Mouse (Mus musculus) mature B cell (primary cell): ENCODE data around the gene Bcl2l12.

ENCODE experiments used
- in situ Hi-C: fragments of 300-500 bp; cut with MboI; formaldehyde crosslinking; loops from 2 replicates; pipeline ENCODE4 v1.14.3; 2019

The Bcl2l12 gene

DNA sequence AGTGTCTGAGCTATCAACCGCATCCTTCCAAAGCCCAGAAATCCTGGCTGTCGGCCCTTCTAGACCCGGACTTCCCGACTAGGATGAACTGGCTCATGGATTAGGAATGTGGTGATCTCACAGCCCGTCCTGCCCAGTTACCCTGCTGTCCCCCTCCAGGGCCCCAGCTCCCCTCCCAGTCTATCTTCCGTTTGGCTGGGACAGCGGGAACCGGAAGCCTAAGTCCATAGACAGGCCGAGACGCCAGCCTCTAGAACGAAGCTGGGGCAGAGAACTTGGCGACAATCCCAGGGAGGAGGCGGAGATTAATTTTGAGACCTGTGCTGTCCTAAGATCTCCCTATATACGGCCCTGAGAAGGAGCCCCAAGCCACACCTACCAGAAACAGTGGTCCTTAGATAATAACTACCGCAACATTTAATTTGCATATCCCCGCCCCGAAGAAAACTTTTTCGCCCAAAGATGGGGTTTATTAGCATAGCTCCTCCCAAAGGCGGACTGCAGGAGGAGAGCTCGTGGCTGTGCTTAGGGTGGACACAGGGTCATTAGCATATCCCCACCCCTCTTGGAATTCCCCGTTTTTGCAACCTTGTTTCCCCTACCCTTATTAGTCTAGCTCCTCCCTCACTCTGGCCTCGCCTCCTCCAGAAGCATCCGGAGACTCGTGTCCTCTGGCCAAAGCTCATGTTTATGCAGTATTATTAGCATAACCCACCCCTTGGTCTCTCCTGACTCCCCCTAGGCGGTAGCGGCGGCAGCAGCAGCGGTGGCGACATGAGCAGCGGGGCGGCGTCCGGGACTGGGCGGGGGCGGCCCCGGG, 18.9 kb upstream of the Bcl2l12 start, which contains the start of gene Rras:
Gene Rras, plus strand, starts transcription at position 720 of the 820 bp plus-strand sequence.
- in situ Hi-C loops, result no loop called here

DNA sequence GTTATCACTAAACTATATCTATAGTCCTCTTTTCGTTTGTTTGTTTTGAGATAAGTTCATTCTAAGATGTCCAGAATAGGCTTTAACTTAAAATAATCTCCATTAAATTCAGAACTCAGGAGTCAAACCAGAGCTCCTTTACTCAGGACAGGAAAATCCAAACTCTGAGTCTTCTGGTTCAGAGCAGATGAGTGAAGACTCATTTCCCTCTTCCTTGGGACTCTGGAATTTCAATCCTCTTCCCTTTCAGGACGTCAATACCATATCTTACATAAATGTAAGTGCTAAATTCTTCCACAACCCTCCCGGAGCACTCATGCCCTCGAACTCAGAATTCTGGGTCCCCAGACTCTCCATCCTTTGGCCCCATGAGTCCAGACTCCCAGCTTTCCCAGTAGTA, 18.2 kb upstream of the Bcl2l12 start:
- in situ Hi-C loops, result no loop called here

DNA sequence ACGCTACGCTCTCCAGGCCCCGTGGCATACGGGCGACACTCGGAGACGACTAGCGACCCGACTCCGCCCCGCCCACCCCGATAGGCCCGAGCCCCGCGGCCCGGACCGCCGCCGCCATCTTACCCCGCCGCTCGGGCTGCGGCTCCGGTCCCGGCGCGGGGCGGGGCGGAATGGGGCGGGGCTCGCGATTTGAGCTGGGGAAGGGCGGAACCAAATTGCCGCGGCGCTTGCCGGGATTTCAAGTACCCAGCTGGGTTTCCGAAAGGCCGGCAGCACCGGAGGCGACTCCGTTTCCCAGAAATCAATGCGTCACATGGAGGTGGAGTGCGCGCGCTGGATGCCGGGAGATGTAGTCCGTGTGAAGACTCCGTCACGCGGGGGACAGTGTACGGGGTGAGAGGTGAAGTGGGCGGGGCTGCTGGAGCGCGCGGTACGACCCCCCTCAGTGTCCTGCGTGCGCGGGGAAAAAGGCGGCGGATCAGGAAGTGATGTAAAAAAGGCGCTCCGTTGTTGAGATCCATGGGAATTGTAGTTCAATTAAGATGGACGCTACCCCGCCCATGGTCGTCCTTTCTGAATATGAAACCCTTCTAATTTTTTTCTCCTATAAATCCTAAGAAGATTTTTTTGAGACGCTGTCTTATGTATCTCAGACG, 17.6 kb upstream of the Bcl2l12 start, which contains the start of gene Scaf1:
Gene Scaf1, minus strand, starts transcription at position 407 of the 656 bp plus-strand sequence.
- in situ Hi-C loops, result no loop called here

DNA sequence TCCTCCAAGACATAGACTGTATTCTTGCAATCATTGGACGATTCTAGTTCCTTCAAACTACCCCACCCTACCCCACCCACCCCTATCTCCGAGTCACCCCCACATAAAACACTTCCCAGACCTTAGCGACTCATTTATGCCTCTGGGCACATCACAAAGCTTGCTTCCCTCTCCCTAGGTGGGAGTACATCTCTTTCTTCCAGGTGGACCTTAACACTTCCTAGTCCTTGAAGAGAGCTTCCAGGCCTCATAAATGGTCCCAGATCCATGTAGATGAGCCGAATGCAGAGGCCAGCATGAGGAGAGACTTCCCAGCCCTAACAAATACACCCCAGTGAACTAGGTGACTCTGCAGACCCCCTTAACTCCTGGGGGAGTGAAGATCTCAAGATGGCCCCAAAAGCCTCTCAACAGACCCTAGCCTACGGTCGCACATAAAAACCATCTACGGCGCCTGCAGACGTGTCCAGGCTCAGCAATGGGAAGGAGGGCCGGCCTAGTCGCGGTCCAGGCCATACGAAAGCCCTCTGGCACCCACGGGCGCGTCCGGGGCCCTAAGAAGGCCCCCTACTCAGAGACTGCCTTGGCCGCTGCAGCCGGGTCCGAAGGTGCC, 16.9 kb upstream of the Bcl2l12 start:
- in situ Hi-C loops, result no loop called here

DNA sequence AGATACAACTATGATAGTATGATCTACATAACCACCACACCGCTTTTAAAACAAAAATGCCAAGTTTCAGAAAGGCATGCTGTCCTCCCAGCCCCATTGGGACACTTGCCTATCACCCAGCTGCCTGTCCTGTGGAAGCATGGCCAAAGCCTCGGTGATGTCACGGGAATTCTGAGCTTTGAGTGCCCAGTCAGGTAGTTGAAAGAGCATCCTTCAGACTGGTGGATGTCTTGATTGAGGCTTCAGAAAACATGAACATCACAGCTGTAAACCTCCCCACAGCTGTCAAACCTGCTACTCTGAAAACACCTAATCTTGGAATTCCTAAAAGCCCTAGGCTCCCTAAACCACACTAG, 15.6 kb upstream of the Bcl2l12 start:
- in situ Hi-C loops, result no loop called here

DNA sequence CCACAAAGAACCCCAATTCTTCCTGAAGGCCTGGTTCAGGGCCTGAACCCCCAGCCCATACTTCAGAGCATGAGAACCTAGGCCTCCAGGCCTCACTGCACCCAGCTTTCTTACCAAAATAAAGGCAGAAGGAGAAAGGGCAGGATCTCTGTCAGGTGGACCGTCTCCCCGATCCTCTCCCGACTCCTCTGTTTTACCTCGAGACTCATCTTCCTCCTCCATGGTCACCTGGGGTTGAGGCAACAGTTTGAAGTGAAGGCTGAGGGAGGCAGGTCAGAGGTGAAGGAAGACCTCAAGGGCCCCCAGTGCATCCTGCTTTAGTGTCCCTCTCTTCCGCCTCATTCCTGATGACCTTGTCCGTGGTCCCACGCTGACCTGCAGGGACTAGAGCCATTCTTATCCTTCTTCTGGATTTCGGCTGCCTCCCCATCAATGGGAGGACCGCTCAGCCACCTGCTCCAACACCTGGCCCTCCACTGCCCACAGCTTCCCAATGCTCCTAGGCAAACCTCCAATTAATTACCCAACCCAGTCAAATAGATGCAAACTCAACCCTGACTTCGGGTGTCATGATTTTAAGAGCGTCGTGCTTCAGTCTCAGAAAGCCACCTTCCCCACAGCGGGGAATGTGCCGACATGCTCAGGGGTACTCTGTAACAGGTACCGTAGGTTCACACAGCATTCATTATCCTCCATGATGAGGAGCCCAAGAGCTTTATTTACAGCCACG, 15.0 kb upstream of the Bcl2l12 start:
- in situ Hi-C loops, result no loop called here

DNA sequence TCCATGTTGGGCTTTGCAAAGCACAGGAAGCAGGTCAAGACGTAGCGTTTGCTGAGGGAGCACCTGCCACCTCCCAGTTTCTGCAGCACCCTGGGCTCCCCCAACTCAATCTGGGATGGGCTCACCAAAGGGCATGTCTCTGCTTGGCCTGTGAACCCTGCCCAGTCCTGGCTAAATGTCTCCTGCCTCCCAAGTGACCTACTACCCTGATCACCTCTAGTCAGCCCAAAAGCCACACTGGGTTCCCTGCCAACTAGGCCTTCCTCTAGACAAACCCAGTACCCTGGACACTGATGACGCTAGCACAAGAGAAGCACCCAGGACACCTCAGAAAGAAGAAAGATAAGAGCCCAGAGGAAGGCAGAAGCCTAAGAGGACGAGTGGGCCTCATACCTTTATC, 14.3 kb upstream of the Bcl2l12 start:
- in situ Hi-C loops, result no loop called here

DNA sequence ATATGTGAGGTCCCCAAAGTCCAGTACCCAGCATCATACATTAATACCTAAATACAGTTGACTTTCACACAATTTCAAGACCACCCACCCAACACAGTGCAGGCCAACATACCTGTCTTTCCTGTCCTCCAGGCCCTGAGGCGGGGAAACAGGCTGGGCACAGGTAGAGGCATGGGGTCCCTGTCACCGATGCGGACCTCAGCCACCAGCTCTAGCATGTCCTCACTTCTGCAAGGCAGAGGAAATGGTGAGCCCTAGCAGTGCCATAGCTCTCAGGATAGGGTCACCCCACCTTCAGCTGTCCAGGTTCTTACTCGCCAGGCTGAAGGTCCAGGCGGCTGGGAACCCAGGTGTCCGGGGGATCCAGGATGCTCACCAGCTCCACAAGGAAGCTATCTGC, 13.5 kb upstream of the Bcl2l12 start:
- in situ Hi-C loops, result no loop called here

DNA sequence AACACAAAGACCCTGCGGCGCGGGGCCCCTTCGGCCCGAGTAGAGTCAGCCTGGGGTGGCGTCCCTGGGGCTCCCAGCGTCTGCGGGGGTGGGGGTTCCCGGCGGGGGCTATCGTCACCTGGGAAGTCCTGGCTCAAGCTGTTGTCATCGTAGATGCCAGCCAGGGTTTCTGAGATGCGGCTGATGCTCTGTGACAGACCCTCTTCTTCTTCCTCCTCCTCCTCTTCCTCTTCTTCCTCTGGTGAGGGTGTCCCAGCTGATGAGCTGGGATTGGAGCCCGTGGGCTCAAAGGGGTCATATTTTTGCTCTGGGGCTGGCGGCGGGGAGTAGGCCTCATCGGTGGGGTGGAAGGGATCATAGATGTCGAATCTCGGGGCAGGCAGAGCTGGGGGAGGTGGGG, 9.9 kb upstream of the Bcl2l12 start:
- in situ Hi-C loops, result no loop called here

DNA sequence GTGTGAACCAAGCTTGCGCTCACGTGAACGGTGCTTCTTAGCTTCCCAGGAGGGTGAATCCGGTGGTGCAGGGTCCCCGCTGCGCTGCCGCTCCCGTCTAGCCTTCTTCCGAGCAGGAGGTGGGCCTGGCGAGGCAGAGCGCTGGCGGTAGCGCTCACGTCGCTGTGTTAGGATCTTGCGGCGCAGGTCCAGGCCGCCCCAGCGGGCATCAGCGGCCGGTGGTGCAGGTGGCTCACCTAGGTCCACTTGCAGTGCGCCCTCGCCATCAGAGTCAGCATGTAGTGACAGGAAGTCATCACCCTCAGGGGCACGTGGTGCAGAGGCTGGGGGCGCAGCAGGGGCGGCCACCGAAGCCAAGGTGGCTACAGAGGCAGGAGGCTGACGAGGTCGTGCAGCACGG, 9.3 kb upstream of the Bcl2l12 start:
- in situ Hi-C loops, result no loop called here

DNA sequence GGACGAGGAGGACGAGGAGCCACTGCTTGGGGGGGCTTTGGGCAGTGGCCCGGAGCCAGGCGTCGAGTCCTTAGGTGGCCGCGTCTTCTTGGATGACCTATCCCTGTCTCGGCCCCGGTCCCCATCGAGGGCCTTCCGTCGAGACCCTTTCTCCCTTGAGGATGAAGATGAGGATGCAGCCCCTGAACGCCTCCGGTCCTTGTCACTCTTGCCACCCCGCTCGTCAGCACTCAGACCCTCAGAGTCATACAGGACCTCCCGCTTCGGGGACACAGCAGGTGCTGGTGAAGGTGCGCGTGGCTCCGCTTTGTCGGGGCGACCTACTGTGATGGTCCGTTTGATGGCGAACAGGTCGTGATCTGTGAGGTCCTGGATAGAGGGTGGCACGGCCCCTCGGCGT, 8.6 kb upstream of the Bcl2l12 start:
- in situ Hi-C loops, result no loop called here

DNA sequence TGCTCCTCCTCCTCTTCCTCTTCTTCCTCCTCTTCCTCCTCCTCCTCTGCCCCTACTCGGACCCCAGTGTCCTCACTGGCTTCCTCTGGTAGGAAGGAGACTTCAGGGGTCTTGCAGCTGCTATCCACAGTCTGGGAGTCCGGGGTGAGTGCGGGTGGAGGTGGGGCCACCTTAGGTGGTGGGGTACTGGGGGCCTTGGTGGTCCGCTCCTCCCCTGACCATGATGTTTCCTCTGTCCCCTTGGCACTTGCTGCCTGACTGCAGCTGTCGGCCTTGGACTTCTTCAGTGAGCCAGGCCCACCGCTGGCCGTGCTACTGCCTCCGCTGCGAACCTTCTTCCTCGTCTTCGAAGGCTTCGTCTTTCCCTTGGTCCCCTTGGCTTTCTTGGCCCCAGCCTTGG, 8.0 kb upstream of the Bcl2l12 start:
- in situ Hi-C loops, result no loop called here

DNA sequence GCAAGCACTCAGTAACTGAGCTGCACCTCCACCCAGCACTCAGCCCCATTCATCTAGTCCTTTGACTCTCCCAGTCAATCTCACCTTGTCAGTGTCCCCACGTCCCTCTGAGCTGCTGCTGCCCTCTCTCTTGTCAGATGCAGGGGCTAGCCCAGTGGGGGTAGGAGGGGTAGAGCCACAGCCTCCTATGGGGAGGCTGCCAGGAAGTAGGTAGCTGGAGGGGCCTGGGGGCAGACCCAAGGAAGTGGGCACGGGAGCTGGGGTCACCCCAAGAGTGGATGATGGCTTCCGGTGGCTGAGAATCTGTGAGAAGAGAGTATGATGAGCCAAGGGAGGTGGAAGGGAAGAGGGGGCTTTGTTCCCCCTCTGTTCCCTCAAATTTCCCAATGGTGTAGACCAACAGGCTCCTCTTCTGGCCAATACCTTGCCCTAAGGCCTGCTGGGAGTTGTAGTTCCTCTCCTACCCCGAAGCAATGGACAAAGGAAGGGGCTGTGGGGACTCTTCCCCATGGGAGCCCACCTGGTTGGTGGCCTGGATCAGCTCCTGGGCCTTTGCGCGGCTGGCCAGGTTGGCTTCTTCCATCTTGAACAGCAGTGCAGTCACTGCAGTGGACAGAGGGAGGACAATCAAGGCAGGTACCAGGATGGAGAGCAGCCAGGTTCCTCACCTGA, 6.9 kb upstream of the Bcl2l12 start:
- in situ Hi-C loops, result no loop called here

DNA sequence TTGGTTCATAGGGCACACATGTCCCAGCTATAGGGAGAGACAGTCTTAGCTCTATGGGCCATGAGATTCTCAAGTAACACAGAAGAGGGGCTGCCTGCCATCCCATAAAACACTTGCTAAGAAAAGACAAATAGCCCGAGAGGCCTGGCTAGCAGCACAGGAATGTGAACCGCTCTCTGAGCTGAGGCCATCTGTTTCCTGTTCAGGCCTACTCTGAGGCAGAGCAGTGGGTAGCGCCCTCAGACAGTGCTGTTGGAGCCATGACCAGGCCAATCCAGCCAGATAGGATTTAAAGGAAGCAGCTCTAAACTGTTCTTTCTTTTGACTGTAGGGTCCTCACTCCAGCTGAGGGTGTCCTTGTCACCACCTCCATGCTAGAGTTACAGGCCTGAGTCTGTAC, 6.0 kb upstream of the Bcl2l12 start:
- in situ Hi-C loops, result no loop called here

DNA sequence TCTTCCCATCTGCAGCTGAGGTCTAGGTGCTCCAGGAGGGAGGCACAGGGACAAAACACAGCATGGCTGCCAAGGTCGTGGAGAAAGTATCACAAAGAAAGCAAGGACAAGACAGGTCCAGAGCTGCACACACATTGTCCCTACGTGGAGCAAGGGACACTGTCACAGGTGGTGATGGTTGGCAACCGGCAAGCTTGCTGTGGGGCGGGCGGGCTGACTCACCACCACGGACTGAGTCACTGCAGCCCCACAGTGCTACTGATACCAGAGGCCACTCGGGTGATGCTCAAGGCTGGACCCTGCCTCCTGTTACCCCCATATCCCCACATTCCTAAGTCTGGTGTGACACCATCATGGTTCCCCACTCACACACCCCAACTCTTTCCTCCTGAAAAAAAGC, 3.9 kb upstream of the Bcl2l12 start:
- in situ Hi-C loops, result no loop called here

DNA sequence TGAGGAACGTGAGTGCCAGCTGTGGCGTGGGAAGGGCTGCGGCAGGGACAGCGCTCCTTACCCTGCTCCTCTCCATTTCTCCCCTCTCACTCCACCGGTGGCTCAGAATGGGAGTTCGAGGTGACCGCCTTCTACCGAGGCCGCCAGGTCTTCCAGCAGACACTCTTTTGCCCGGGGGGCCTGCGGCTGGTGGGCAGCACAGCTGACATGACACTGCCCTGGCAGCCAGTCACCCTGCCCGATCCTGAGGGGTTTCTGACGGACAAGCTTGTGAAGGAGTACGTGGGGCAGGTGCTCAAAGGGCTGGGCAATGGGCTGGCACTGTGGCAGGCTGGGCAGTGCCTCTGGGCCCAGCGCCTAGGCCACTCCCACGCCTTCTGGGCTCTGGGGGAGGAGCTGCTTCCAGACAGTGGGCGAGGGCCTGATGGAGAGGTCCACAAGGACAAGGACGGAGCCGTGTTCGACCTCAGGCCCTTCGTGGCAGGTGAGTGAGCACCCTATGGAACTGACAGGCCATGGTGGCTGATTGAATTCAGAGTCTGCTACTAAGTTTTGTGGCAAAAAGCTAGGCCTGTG, 2.1 kb upstream of the Bcl2l12 start:
- in situ Hi-C loops, result no loop called here

DNA sequence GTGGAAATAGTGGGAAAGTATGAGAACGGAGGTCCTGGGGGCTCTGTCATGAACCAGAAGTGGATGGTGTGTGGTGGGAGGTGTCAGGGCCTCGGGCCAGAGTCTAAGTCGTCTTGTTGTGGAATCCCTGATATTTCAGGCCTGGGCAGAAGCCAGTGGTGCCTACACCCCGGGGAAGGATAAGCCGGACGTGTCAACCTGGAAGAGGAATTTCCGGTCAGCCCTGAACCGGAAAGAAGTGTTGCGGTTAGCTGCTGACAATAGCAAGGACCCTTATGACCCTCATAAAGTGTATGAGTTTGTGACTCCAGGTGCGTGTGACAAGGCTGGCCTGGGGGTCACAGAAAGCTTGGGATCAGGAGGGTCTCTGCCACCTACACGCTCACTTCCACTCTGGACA, 1.2 kb upstream of the Bcl2l12 start:
- in situ Hi-C loops, result no loop called here

DNA sequence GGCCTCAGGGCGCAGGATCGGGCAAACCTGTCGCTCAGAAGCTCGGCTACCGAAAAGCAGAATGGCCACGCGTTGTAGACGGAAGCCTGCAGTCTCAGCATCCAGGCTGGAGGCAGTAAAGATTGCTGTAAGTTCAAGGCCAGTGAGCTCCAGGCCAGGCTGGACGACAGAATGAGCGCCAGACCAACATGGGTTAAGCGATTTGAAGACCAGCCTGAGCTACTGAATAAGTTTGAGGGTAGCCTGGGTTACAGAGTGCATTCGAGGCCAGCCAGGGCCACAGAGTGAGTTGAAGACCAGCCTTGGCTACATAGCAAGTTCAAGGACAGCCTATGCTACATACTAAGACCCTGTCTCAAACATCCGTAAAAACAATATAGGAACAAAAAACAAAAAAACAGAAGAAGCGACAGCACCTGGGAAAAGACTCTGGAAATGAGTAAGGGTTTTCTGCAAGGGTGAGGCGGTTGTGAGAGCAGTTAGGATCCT, 528 bp downstream of the Bcl2l12 start:
- in situ Hi-C loops, result no loop called here

DNA sequence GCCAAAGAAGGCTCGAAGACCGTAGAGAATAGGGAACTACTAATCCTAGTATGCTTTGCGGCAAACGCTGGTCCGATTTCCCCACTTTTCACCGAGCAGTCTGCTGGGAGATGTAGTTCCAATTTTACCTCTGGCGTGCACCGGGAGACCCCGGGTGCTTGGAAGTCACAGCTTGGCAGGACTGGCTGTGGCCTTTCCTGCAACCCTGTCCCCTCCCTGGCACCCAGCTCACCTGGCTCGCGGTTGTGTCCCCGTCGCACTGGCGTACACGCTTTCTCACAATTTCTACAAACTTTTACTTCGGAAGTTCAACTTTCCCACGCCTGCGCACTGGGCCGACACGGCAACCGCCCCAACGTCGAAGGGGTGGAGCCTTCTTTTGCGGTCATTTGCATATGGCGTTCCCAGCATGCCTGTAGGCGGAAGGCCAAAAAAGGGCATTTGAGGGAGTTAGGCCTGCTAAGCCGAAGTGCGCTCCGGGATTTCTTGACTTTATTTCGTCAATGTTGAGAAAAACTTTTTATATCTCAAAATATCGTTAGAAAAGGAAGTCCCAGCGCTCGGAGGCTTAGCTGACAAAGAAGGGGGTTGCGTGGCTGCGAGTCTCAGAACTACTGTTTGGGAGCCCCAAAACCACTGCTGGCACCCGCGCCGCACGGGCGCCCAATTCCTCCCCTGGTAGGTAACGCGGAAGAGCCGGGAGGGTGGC, 1.1 kb downstream of the Bcl2l12 start, which contains the start of gene Irf3:
Gene Irf3, plus strand, starts transcription at position 418 of the 709 bp plus-strand sequence.
- in situ Hi-C loops, result no loop called here

DNA sequence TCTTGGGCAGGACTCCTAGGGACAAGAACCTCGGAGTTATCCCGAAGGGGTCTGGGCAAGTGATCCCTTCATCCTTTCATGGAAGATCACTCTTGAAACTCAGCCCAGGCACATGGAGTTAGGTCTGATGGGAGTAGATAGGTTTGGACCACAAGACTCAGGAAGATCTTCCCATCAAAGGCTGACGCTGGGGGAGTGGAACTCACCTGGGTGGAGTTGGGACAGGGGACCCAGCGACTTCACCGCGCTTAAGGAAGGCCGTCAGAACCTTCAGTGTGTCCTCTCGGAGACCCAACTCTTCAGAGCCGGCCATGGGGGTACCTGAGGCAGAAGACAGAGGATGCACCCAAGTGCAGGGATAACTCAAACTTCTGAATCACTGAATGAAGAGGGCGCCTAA, 1.8 kb downstream of the Bcl2l12 start:
- in situ Hi-C loops, result no loop called here
